Mouse (Mus musculus) neural tube, embryonic 14.5 days (tissue): ENCODE measurements around the gene Raf1. TPM values are rescaled to one million over a fixed set of nuclear protein-coding genes. Genes with fewer than 3 reads are reported as not detected.

Experiments
- ATAC-seq: fragments of 200-750 bp; cut with Nextera tagmentation; 2 replicates; pipeline ENCODE4 v1.8.0; 2017; ENCODE audit warnings: low read depth, mild to moderate bottlenecking, moderate TSS enrichment, moderate library complexity
- H3K27ac ChIP-seq: fragments of 300-500 bp; sonication (generic); 2 replicates; pipeline ENCODE4 v1.5.1; 2014; ENCODE audit warnings: low read depth, mild to moderate bottlenecking, control low read depth, low read length, moderate library complexity, mixed read lengths
- H3K27me3 ChIP-seq: fragments of 300-500 bp; sonication (generic); 2 replicates; pipeline ENCODE4 v1.6.1; 2014; ENCODE audit warnings: low read length; ENCODE audit not compliant: control insufficient read depth, insufficient read depth
- H3K36me3 ChIP-seq: fragments of 300-500 bp; sonication (generic); 2 replicates; pipeline ENCODE4 v1.6.1; 2014; ENCODE audit warnings: low read length, mixed read lengths; ENCODE audit not compliant: control insufficient read depth, insufficient read depth
- H3K4me1 ChIP-seq: fragments of 300-500 bp; sonication (generic); 2 replicates; pipeline ENCODE4 v1.6.1; 2014; ENCODE audit warnings: low read length; ENCODE audit not compliant: control insufficient read depth, insufficient read depth
- H3K4me2 ChIP-seq: fragments of 300-500 bp; sonication (generic); 2 replicates; pipeline ENCODE4 v1.6.1; 2014; ENCODE audit warnings: mild to moderate bottlenecking, low read depth, low read length, control low read depth
- H3K4me3 ChIP-seq: fragments of 300-500 bp; sonication (generic); 2 replicates; pipeline ENCODE4 v1.5.1; 2014; ENCODE audit warnings: low read depth, low read length, control low read depth, mixed read lengths
- H3K9ac ChIP-seq: fragments of 300-500 bp; sonication (generic); replicated peaks from 2 replicates; pipeline ENCODE4 v1.6.1; 2014; ENCODE audit warnings: low read depth, mild to moderate bottlenecking, control low read depth, low read length, mixed read lengths
- H3K9me3 ChIP-seq: fragments of 300-500 bp; sonication (generic); 2 replicates; pipeline ENCODE4 v1.6.1; 2016; ENCODE audit warnings: low read length; ENCODE audit not compliant: control insufficient read depth
- WGBS: fragments of 180-500 bp; shearing (Covaris S2); extraction: QIAGEN DNeasy Blood & Tissue Kit; methylation state at CpG from one replicate; pipeline ENCODE4 v1.1.7; 2014; 5-methylcytosine and 5-hydroxymethylcytosine counted together
- polyA plus RNA-seq: library from polyadenylated mRNA; unstranded; fragments of >200 nt; fragmentation: Nextera tagmentation; extraction: Ambion mirVana; gene quantifications from 2 replicates; pipeline ENCODE4 v1.2.1, GENCODE M21; 2014

Gene Raf1
- polyA plus RNA-seq, 1 experiment from 2014 or later = 168 TPM

DNA sequence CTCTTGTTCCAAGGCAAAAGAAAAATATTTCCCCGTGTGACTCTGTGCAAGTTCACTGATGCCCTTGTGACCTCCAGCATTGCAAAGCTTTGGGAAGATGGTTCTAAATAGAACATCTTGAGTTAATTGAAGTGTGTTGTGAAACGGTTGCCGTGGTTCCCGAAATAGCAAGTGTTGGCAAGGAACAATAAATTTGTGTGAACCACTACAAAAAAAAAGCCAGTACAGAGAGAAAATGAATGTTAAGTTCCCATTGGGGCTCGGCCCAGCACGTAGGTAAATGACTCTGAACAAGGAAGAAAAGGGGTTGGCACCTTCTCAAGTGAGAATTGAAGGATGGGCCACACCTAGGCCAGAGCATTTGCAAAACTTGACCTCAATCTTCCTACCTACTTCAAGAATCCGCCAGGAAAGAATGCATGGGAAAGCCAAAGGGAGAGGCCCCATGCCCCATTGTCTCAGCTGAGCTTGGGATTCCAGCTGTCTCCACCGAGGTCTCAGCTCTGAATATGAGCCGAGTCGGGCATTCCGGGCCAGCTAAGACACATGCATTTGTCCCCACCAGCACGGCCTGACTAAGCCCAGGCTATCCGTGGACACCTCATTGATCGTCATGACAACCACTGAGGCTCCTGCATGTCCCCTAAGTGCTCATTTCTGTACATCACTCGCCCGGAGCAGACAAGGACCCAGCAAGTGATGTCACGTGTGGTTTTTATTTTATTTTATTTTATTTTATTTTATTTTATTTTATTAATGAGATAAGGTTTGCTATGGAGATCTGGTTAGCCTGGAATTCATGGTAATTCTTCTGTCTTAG is 21.5 kb upstream of the Raf1 start:
- Histone ChIP-seq H3K4me2 (no peak overlapping the region), H3K36me3 (no peaks in the 10 kb centered on the region), H3K9ac (no peak overlapping the region), H3K27me3 (no peaks in the 10 kb centered on the region), H3K27ac (no peak overlapping the region), H3K4me1 (no peaks in the 10 kb centered on the region), H3K9me3 (no peaks in the 10 kb centered on the region), H3K4me3 (no peak overlapping the region)
- no peak for ATAC-seq
- 47% methylated on average over 17 of the region's 17 CpGs for WGBS

- 84% methylated on average over 7 of the region's 7 CpGs for WGBS
- H3K4me2 ChIP-seq = no peak overlapping the region
- ATAC-seq = no peak
These were observed 20.3 kb upstream of the Raf1 start for GRCm38 (mm10) chr6:115696707-115697215.

GRCm38 (mm10) chr6:115695124-115695523 is 18.7 kb upstream of the Raf1 start:
- H3K4me3 ChIP-seq = no peak overlapping the region
- H3K4me1 ChIP-seq = no peaks in the 10 kb centered on the region
- H3K9ac ChIP-seq = no peak overlapping the region
- no peaks in the 10 kb centered on the region for H3K27me3 ChIP-seq
- WGBS = 53% methylated on average over 7 of the region's 7 CpGs
- no peaks in the 10 kb centered on the region for H3K36me3 ChIP-seq
- no peak overlapping the region for H3K4me2 ChIP-seq
- H3K27ac ChIP-seq = no peak overlapping the region
- ATAC-seq = no peak
- H3K9me3 ChIP-seq = no peaks in the 10 kb centered on the region

More at GRCm38 (mm10) chr6:115696707-115697215, 20.3 kb upstream of the Raf1 start:
- H3K4me1 ChIP-seq = no peaks in the 10 kb centered on the region
- H3K27me3 ChIP-seq = no peaks in the 10 kb centered on the region
- no peak overlapping the region for H3K4me3 ChIP-seq
- no peak overlapping the region for H3K9ac ChIP-seq
- H3K27ac ChIP-seq = no peak overlapping the region
- H3K9me3 ChIP-seq = no peaks in the 10 kb centered on the region
- no peaks in the 10 kb centered on the region for H3K36me3 ChIP-seq

- 57% methylated on average over 9 of the region's 9 CpGs for WGBS
- H3K9ac ChIP-seq = no peak overlapping the region
- H3K27me3 ChIP-seq = no peaks in the 10 kb centered on the region
- H3K9me3 ChIP-seq = no peaks in the 10 kb centered on the region
- H3K4me3 ChIP-seq = no peak overlapping the region
- no peak overlapping the region for H3K4me2 ChIP-seq
- no peak overlapping the region for H3K27ac ChIP-seq
- no peaks in the 10 kb centered on the region for H3K36me3 ChIP-seq
- H3K4me1 ChIP-seq = no peaks in the 10 kb centered on the region
- no peak for ATAC-seq
These were observed 18.0 kb upstream of the Raf1 start for GRCm38 (mm10) chr6:115694441-115694842.

GRCm38 (mm10) chr6:115692963-115693730 is 16.7 kb upstream of the Raf1 start:
- Histone ChIP-seq H3K4me2 (no peak overlapping the region), H3K4me3 (no peak overlapping the region), H3K36me3 (no peaks in the 10 kb centered on the region), H3K27ac (no peak overlapping the region), H3K9me3 (no peaks in the 10 kb centered on the region), H3K4me1 (no peaks in the 10 kb centered on the region), H3K27me3 (no peaks in the 10 kb centered on the region), H3K9ac (no peak overlapping the region)
- 76% methylated on average over 5 of the region's 5 CpGs for WGBS
- ATAC-seq = no peak

DNA sequence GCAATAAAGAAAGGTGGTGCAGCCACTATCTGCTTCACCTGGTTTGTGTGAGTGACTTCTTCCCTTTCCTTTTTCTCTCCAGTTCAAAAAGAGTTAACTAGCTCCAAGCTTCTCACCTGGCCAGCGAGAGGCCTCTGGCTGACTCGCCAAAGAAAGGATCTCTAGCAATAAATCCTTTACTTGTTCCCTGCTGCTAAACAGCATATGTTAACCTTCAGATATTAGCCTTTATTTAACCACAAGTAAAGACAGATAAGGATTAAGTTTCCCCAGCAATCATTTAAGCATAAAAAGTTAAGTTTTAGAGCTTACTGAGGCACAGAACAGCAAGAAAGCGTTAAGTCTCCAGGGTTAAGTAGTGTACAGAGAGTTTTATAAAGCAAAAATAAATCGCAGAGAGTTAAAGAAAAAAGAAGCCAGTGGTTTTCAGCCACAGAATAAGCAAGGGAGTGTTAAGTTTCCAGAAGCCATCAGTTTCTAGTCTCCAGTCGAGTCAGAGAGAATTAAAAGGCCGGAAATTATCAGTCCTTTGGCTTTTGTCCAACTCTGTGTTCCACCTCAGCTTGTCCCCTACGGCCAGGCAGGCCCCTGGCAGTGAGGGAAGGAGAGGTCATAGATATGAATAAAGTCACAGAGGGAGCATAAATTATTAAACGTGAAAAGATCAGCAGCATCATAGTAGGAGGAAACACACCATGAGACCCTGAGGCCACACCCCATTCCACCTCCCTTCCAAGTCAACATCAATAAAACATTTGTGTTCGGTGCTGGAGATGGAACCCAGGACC is 15.9 kb upstream of the Raf1 start:
- H3K27me3 ChIP-seq = no peaks in the 10 kb centered on the region
- H3K4me1 ChIP-seq = no peaks in the 10 kb centered on the region
- H3K4me3 ChIP-seq = no peak overlapping the region
- H3K9me3 ChIP-seq = no peaks in the 10 kb centered on the region
- H3K9ac ChIP-seq = no peak overlapping the region
- no peak overlapping the region for H3K4me2 ChIP-seq
- ATAC-seq = no peak
- no peaks in the 10 kb centered on the region for H3K36me3 ChIP-seq
- H3K27ac ChIP-seq = no peak overlapping the region
- WGBS = 55% methylated on average over 9 of the region's 9 CpGs

GRCm38 (mm10) chr6:115690105-115690504 is 13.7 kb upstream of the Raf1 start:
- no peak overlapping the region for H3K27ac ChIP-seq
- no peak overlapping the region for H3K4me3 ChIP-seq
- ATAC-seq = no peak
- H3K4me1 ChIP-seq = no peaks in the 10 kb centered on the region
- no peaks in the 10 kb centered on the region for H3K9me3 ChIP-seq
- H3K27me3 ChIP-seq = no peaks in the 10 kb centered on the region
- no peak overlapping the region for H3K9ac ChIP-seq
- no peaks in the 10 kb centered on the region for H3K36me3 ChIP-seq
- no peak overlapping the region for H3K4me2 ChIP-seq
- 95% methylated on average over 4 of the region's 4 CpGs for WGBS

GRCm38 (mm10) chr6:115688589-115688988 is 12.2 kb upstream of the Raf1 start:
- H3K27me3 ChIP-seq = no peaks in the 10 kb centered on the region
- H3K4me2 ChIP-seq = no peak overlapping the region
- 88% methylated on average over 4 of the region's 4 CpGs for WGBS
- no peak overlapping the region for H3K4me3 ChIP-seq
- H3K36me3 ChIP-seq = no peaks in the 10 kb centered on the region
- H3K9me3 ChIP-seq = no peaks in the 10 kb centered on the region
- H3K9ac ChIP-seq = no peak overlapping the region
- ATAC-seq = no peak
- no peaks in the 10 kb centered on the region for H3K4me1 ChIP-seq
- H3K27ac ChIP-seq = no peak overlapping the region
